Mouse (Mus musculus): ENCODE measurements around the gene Malrd1.

GRCm38 (mm10) chr2:16029752-16030151, 503.5 kb downstream of the Malrd1 start:
- TF ChIP-seq CTCF (IDR thresholded peaks at IDR 0.05; ENCODE audit: borderline replicate concordance, control insufficient read depth, extremely low read depth, insufficient read depth, low read length, poor library complexity) (no peak), POLR2A (IDR thresholded peaks at IDR 0.05; ENCODE audit: control insufficient read depth, extremely low read depth, insufficient read depth, low read length, poor library complexity) (no peak)
